Comparison of ENCODE assay signal across 8 mouse cellular contexts in the genomic region with DNA sequence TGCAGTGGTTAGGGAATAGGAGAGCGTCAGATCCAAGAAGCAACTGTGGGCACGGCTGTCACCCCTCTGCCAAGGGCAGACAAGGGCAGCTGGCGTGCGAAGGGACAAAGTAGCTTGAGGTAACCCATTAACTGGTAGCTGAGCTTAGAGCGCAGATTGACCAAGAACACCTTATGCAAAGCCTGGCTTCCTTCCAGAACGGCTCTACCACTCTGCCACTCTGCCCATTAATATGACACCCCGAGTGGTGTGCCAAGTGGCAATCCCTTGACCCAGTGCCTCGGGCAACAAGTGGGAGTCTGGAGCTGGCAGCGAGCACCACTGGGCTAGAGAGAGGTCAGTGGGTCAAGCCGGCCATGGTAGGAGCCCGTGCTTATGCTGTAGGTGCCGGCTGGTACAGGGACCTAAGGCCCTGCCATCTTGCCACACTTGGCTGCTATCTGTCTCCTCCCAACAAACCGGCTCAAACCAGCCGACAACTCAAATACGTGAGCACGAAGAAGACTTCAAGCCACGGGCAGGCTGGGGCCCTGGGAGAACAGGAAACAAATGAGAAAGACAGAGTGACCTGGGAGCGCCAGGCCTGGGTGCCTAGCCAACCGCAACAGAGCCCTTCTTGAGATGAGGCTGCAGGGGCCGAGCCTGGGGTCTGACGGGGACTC.
DNase-seq lines count a peak whose midpoint lies in the region; ATAC-seq and TF ChIP-seq lines count a peak whose summit lies in the region.

No protein-coding gene starts in this region.

- TF ChIP-seq CTCF in heart, postnatal 0 days (IDR thresholded peaks at IDR 0.05; ENCODE audit: low read depth): no peak

- no peaks in the 10 kb centered on the region for H3K27me3 ChIP-seq in heart, postnatal 0 days (ENCODE audit: control insufficient read depth, insufficient read depth, low read length)
- no peaks in the 10 kb centered on the region for H3K27me3 ChIP-seq in midbrain, embryonic 16.5 days (ENCODE audit: control insufficient read depth, insufficient read depth, low read depth, low read length)

- 54% methylated on average over 21 of the region's 21 CpGs for WGBS in heart, postnatal 0 days
- 53% methylated on average over 21 of the region's 21 CpGs for WGBS in large intestine, adult 2 months
- WGBS in midbrain, embryonic 16.5 days: 53% methylated on average over 21 of the region's 21 CpGs

- TF ChIP-seq EP300 in heart, postnatal 0 days (IDR thresholded peaks at IDR 0.05; ENCODE audit: low read depth): no peak

- H3K4me3 ChIP-seq in brown adipose tissue, adult 24 weeks (ENCODE audit: insufficient read depth, low read depth, low read length): no peak overlapping the region
- no peak overlapping the region for H3K4me3 ChIP-seq in heart, postnatal 0 days (ENCODE audit: low read depth, low read length)
- H3K4me3 ChIP-seq in midbrain, embryonic 16.5 days (ENCODE audit: low read depth, low read length): no peak overlapping the region

- ATAC-seq in heart, postnatal 0 days (ENCODE audit: insufficient read depth, low read depth): peak; percentile 30; the same call in 1 of the 2 replicates
- ATAC-seq in midbrain, embryonic 16.5 days: peak; percentile 22; the same call in 1 of the 2 replicates
- ATAC-seq in cerebellum, adult (ENCODE audit: insufficient number of reproducible peaks, low FRiP score, low TSS enrichment): no peak

- H3K4me2 ChIP-seq in heart, postnatal 0 days (ENCODE audit: low read depth, low read length): no peak overlapping the region
- H3K4me2 ChIP-seq in midbrain, embryonic 16.5 days (ENCODE audit: low read length): peak overlapping the region; percentile 30; the same call in 1 of the 2 replicates

- peak overlapping the region; percentile 32 for H3K27ac ChIP-seq in brown adipose tissue, adult 24 weeks (replicated peaks; ENCODE audit: low read depth, low read length)
- peak overlapping the region; percentile 70 for H3K27ac ChIP-seq in heart, postnatal 0 days (ENCODE audit: low read depth)
- H3K27ac ChIP-seq in midbrain, embryonic 16.5 days (ENCODE audit: low read length): 0 out of 2 replicates have a peak overlapping the region, but pooled peaks have one; percentile 21

- peak; percentile 77 for DNase-seq in Muller cell, postnatal 12 days (ENCODE audit: inconsistent ontology term)
- no peak for DNase-seq in heart, postnatal 0 days (ENCODE audit: low spot score)
- peak; percentile 50 for DNase-seq in large intestine, adult 2 months (ENCODE audit: low read depth, low spot score)
- no peak for DNase-seq in urinary bladder, adult 2 months (ENCODE audit: low spot score)
- DNase-seq in left cerebral cortex, postnatal 14 days (ENCODE audit: low spot score in 2 of 2): no peak

- intact Hi-C loops in left cerebral cortex, postnatal 14 days (cut with DNase I): no loop called here

- H3K4me1 ChIP-seq in brown adipose tissue, adult 24 weeks (ENCODE audit: control insufficient read depth, insufficient read depth, insufficient read length, low read length): peaks cover 54% of the 10 kb centered on the region
- H3K4me1 ChIP-seq in heart, postnatal 0 days (ENCODE audit: control insufficient read depth, insufficient read depth): peaks cover 19% of the 10 kb centered on the region
- H3K4me1 ChIP-seq in midbrain, embryonic 16.5 days (ENCODE audit: control insufficient read depth, insufficient read depth, low read length): peaks cover 16% of the 10 kb centered on the region

- H3K9ac ChIP-seq in heart, postnatal 0 days (replicated peaks; ENCODE audit: low read depth, low read length): no peak overlapping the region
- peak overlapping the region; percentile 49; the same call in 1 of the 2 replicates for H3K9ac ChIP-seq in midbrain, embryonic 16.5 days (ENCODE audit: low read depth, low read length)

- H3K36me3 ChIP-seq in heart, postnatal 0 days (replicated peaks; ENCODE audit: control insufficient read depth, insufficient read depth, low read length): 0 out of 2 replicates have a peak, but pooled peaks cover 13% of the 10 kb centered on the region
- no peaks in the 10 kb centered on the region for H3K36me3 ChIP-seq in midbrain, embryonic 16.5 days (ENCODE audit: control insufficient read depth, insufficient read depth, low read length)

- H3K9me3 ChIP-seq in heart, postnatal 0 days (replicated peaks; ENCODE audit: control insufficient read depth, low read length): no peaks in the 10 kb centered on the region
- H3K9me3 ChIP-seq in midbrain, embryonic 16.5 days (replicated peaks; ENCODE audit: control insufficient read depth, low read length, poor library complexity, severe bottlenecking): no peaks in the 10 kb centered on the region

Comparison
In these comparisons a context has a peak if more than half of its experiments do, and no peak if none do; other contexts are left out.
1. DNase-seq: peak in Muller cell, postnatal 12 days (single experiment) and large intestine, adult 2 months (single experiment); none in heart, postnatal 0 days (single experiment), urinary bladder, adult 2 months (single experiment) and left cerebral cortex, postnatal 14 days (0 of 2).
2. Peak in every context shown above with its lines, with median percentiles within 50 percentile points of each other: H3K27ac ChIP-seq.